Mouse (Mus musculus): ENCODE measurements around the gene Ahcy.
"Not testable (repeated sequence)": the region's sequence is repeated elsewhere in the genome, so short reads cannot be mapped to it uniquely, and the experiment has no call there.

The Ahcy gene

GRCm38 (mm10) chr2:155073978-155074765 is at the start of gene Ahcy:
TSS of gene Ahcy (minus strand) at chr2:155074497.
- peak; percentile 92 for DNase-seq

DNA sequence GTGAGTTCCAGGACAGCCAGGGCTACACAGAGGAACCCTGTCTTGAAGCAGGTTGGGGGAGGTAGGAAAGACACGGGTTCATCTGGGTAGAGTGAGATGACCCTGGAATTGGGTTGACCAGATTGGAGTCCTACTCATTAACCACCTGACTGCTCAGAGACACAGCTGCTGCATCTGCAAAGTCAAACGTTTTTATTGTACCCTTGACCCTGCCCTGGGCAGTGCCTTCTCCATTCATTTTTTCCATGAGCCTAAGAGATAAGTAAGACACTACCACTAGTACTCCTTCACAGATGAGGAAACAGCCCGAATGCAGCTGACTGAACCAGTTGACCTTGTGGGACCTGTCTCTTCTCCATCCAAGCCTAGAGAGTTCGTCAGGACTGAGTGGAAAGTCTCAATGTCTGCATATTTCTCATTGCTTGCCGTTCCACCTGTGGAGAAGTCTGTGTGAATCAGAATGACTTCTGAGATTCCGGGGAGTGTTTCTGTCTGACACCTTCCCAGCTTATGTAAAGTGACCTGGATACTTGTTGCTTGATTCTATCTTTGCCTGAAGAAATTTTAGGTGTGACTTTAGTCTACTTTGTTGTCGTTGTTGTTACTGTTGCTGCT is 41.0 kb upstream of the Ahcy start:
- DNase-seq, result no peak

DNA sequence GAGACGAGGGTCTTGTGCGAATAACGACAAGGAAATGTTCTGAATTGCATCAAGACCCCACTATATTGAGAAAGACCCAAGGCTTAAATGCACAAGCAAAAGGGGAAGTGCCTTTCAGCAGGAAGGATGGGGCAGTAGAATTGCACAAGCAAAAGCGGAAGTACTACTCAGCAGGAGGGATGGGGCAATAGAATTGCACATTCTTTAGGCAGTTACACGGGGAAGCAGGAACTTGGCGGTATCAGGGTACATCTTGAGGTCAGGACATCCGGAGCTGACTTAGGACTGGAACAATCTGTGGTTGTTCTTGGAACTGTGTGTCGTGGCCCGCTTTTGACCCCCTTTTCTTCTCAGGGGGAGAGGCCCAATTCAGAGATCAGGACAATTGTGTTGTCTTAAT is 33.0 kb upstream of the Ahcy start:
- not testable (repeated sequence) for DNase-seq

GRCm38 (mm10) chr2:155103607-155104006 is 29.3 kb upstream of the Ahcy start:
- peak; percentile 39 for DNase-seq

DNA sequence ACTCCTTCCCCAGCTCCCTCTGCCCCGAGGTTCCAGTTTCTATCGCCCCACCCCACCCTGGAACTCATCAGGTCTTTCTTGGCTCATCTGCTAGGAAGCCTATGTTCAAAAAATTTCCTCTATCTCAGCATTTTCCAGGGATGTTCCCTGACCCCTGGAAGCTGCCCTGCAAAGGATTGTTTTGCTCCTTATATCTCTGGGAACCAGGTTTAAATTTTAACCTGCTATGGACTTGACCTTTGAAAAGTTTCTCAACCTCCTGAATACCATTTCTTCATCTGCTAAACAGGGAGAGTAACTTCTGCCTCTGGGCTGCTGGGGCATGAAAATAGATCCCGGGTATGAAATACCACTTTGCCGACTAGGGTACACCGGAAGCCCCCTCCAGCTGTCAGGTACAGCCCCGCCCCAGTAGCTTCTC is 27.5 kb upstream of the Ahcy start:
- DNase-seq, result no peak

DNA sequence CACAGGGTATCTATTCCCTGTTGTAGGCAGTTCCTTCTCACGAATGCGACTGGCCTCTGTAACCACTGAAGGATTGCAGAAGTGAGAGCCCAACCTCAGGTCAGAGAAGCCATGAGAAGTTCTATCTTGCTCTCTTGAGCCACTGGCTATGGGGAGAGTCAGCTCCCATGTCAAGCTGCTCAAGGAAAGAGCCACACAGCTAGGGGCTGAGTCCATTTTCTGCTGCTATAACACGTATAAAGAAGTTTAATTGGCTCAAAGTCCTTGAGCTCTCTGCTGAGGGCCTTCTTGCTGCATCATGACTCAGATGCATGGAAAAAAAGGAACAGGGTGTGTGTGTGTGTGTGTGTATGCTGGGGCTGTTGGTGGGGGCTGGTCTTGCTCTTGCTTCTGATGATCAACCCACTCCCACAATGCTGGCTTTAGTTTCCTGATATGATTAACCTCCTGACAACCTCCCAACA is 26.5 kb upstream of the Ahcy start:
- DNase-seq, result no peak

GRCm38 (mm10) chr2:155099994-155100795 is 25.9 kb upstream of the Ahcy start:
- no peak for DNase-seq

- no peak for DNase-seq
Observed at GRCm38 (mm10) chr2:155099421-155099820, 25.1 kb upstream of the Ahcy start.

- no peak for DNase-seq
Observed at GRCm38 (mm10) chr2:155098720-155099380, 24.6 kb upstream of the Ahcy start.

- no peak for DNase-seq
Observed at GRCm38 (mm10) chr2:155093418-155093817, 19.1 kb upstream of the Ahcy start.

- no peak for DNase-seq
Observed at GRCm38 (mm10) chr2:155091743-155092075, 17.4 kb upstream of the Ahcy start.

- DNase-seq, result no peak
Observed at GRCm38 (mm10) chr2:155090909-155091742, 16.8 kb upstream of the Ahcy start.

- no peak for DNase-seq
Observed at GRCm38 (mm10) chr2:155088264-155088663, 14.0 kb upstream of the Ahcy start.

GRCm38 (mm10) chr2:155086328-155086727 is 12.0 kb upstream of the Ahcy start:
- DNase-seq, result no peak

DNA sequence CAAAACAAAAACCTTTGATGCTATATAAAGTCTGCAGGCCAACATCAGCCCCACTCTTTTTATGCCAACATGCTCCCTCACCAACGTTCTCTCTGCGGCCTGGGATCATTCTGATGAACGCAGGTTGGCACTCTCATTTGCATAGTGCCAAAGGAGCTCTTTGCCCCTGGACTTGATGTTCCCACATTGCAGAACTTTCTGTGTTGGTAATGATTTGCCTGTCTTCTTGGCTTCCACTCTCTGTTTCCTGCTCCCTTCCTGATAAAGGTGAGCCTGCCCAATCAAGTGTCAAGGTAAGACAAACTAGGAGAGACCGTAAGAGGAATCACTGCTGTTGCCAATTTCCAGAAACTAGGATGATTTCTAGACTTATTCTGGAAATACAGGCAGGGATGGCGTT is 10.2 kb upstream of the Ahcy start:
- DNase-seq, result no peak

DNA sequence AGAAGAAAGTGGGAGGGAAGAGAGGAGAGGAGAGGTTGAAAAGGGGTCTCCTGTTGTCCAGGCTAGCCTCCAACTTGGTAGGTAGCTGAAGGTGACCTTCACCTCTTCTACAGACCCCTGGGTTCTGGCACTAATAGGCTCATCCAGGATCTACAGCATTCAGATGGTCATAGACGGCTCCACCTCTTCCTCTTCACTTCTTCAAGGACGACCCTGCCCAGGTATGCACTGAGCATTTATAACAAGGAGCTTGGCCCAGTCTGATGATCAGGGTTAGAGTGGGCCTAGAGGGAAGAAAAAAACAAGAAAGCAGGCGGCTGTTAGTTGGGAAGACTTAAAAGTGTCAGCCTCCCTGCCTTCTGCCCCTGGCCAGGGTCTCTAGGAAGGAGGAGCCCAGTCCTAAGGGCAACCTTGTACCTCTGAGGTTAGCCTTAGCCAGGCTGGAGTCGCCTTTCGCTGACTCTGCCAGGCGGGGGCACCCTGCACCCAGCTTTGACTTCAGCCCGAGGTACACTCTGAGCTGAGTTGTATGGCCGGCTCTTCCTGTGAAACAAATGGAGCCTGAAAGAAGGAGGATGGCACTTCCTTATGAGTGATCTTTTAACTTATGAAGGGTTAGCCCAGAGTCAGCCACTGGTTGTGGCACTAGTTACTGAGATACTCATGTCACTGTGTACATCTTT is 8.0 kb upstream of the Ahcy start:
- DNase-seq, result peak; percentile 65

- DNase-seq, result no peak
Observed at GRCm38 (mm10) chr2:155081056-155081455, 6.8 kb upstream of the Ahcy start.

DNA sequence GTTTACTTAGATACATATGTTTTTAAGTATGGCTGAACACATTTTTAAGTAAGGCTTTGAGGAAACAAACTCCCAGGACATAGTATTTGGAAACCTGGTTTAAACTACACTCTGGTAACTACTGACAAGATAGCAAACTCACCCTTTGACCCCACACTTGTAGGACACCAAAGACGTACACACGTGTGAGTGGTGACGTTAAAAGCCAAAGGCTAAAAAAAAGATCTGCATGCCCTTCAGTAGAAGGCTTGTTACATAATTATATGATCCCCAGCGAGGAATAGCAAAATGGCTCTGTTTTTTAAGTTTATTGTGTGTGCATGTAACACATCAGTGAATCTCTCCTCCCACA is 5.9 kb upstream of the Ahcy start:
- DNase-seq, result no peak

DNA sequence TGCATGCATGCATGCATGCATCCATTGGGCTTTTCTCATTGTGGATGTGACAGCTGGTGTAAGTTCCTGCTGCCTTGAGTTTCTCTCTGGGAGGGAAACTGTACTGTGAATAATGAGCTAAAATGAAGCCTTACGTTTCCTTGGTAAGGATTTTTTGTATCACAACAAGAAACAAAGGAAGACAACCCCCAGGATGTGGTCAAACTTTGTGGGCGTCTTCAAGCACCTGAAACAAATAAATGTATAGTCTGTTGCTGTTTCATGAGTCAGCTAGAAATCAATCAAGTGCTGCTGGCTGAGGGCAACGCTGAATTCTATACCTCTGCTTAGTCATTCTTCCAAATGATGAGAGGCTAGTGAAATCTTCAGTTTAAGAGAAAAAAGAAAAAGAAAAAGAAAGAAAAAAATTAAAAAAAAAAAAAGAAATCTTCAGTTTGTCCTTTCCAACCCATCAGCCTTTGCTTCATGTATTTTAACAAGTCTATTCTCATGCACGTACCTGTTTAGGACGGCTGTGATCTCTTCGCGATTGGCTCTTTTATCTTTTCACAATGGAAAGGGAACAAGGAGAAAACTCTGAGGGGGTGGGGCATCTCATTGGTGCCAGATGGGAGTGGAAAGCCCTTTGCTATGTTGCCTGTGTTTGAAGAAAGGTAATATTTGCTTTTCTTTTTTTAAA is 5.3 kb upstream of the Ahcy start:
- no peak for DNase-seq

DNA sequence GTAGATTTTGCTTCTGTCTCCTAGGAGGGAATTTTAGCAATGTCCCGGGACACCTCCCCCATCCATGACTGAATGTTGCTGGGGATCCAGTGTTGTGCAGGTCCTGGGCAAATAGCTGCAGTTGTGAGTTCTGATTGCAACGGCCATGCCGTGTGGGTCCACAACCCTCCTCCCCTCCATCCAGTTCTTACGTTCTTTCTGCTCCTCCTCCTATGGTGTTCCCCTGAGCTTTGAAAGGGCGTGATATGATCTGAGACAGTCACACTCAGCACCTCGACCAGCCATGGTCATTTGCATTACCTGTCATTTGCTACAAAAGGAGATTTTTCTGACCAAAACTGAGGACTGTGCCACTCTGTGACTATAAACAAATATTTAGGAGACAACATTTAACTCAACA is 1.4 kb upstream of the Ahcy start:
- no peak for DNase-seq

DNA sequence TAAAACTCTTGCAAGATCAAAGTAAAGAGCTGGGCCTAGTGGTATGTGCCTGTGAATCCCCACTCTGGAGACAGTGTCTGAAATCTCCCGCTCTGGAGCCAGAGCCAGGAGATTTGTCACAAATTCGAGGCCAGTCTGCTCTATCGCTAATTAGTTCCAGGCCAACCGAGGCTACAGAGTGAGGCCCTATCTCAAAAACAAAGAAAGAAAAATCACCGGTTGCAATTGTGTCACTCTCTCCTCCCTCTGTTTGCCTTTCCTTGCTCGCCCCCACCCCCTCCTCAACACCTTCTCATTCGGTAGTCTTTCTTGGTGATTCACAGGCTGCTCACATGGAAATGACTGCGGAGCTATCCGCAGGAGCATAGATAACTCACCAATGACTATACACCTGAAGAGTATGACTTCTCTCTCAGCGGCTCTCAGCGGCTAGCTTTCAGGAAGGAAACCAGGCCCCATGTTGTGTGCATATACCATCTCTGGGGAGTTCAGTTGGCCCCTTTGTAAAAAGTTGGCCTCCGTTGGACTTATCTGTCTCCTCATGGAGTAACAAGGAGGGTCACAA is 551 bp upstream of the Ahcy start:
- DNase-seq, result peak; percentile 50

All from cerebellum, adult 9-10 months (tissue).